Mouse (Mus musculus) embryonic facial prominence, embryonic 11.5 days (tissue): ENCODE data around the gene Zfp511. TPM values are rescaled to one million over a fixed set of nuclear protein-coding genes. Genes with fewer than 3 reads are reported as not detected.

ENCODE experiments used
- ATAC-seq: fragments of 200-750 bp; cut with Nextera tagmentation; replicated peaks from 2 replicates; pipeline ENCODE4 v1.8.0; 2017; ENCODE audit warnings: low read depth; ENCODE audit not compliant: insufficient number of reproducible peaks, low FRiP score, low TSS enrichment
- DNase-seq: peaks from one replicate; pipeline ENCODE4 v3.0.0-alpha.2; 2015; ENCODE audit warnings: low spot score
- H3K27ac ChIP-seq: fragments of 300-500 bp; sonication (generic); replicated peaks from 2 replicates; pipeline ENCODE4 v1.5.1; 2014; ENCODE audit warnings: mild to moderate bottlenecking, low read depth, low read length, control low read depth
- H3K27me3 ChIP-seq: fragments of 300-500 bp; sonication (generic); 2 replicates; pipeline ENCODE4 v1.6.1; 2014; ENCODE audit warnings: mild to moderate bottlenecking, low read length, moderate library complexity, mixed read lengths; ENCODE audit not compliant: control insufficient read depth, insufficient read depth
- H3K36me3 ChIP-seq: fragments of 300-500 bp; sonication (generic); replicated peaks from 2 replicates; pipeline ENCODE4 v1.6.1; 2014; ENCODE audit warnings: low read depth, mild to moderate bottlenecking, low read length, moderate library complexity, mixed read lengths; ENCODE audit not compliant: control insufficient read depth, insufficient read depth
- H3K4me1 ChIP-seq: fragments of 300-500 bp; sonication (generic); 2 replicates; pipeline ENCODE4 v1.6.1; 2014; ENCODE audit warnings: low read length, mixed read lengths; ENCODE audit not compliant: control insufficient read depth, insufficient read depth
- H3K4me2 ChIP-seq: fragments of 300-500 bp; sonication (generic); 2 replicates; pipeline ENCODE4 v1.6.1; 2014; ENCODE audit warnings: low read depth, mild to moderate bottlenecking, control low read depth, low read length, moderate library complexity
- H3K4me3 ChIP-seq: fragments of 300-500 bp; sonication (generic); 2 replicates; pipeline ENCODE4 v1.5.1; 2014; ENCODE audit warnings: low read depth, low read length, control low read depth
- H3K9ac ChIP-seq: fragments of 300-500 bp; sonication (generic); replicated peaks from 2 replicates; pipeline ENCODE4 v1.6.1; 2014; ENCODE audit warnings: mild to moderate bottlenecking, control low read depth, low read length
- H3K9me3 ChIP-seq: fragments of 300-500 bp; sonication (generic); replicated peaks from 2 replicates; pipeline ENCODE4 v1.6.1; 2016; ENCODE audit warnings: mild to moderate bottlenecking, low read length, inconsistent platforms, mixed read lengths; ENCODE audit not compliant: control insufficient read depth
- WGBS: fragments of 180-500 bp; shearing (Covaris S2); extraction: QIAGEN DNeasy Blood & Tissue Kit; methylation state at CpG from one replicate; pipeline ENCODE4 v1.1.7; 2014; 5-methylcytosine and 5-hydroxymethylcytosine counted together
- polyA plus RNA-seq: library from polyadenylated mRNA; unstranded; fragments of >200 nt; fragmentation: Nextera tagmentation; extraction: Ambion mirVana; gene quantifications from 2 replicates; pipeline ENCODE4 v1.2.1, GENCODE M21; 2014

Gene Zfp511
- polyA plus RNA-seq, 1 experiment from 2014 or later, result 37.5 TPM

- Histone ChIP-seq H3K4me2 (peak overlapping the region; percentile 57), H3K4me1 (peaks cover 7% of the 10 kb centered on the region; the same call in 1 of the 2 replicates), H3K27me3 (peaks cover 60% of the 10 kb centered on the region), H3K36me3 (no peaks in the 10 kb centered on the region), H3K9ac (no peak overlapping the region), H3K4me3 (peak overlapping the region; percentile 31), H3K9me3 (no peaks in the 10 kb centered on the region), H3K27ac (no peak overlapping the region)
- WGBS, result 1% methylated on average over 34 of the region's 34 CpGs
- DNase-seq (peak; percentile 55), ATAC-seq (peak; percentile 64)
These were observed 13.0 kb downstream of the Zfp511 start for GRCm38 (mm10) chr7:140049115-140049689.

- Histone ChIP-seq H3K27me3 (peaks cover 32% of the 10 kb centered on the region), H3K4me1 (peaks cover 2% of the 10 kb centered on the region; the same call in 1 of the 2 replicates), H3K27ac (no peak overlapping the region), H3K9me3 (no peaks in the 10 kb centered on the region), H3K9ac (no peak overlapping the region), H3K4me3 (no peak overlapping the region), H3K36me3 (no peaks in the 10 kb centered on the region), H3K4me2 (no peak overlapping the region)
- 77% methylated on average over 4 of the region's 4 CpGs for WGBS
- no peak for DNase-seq
- ATAC-seq, result no peak
These were observed 17.9 kb downstream of the Zfp511 start for GRCm38 (mm10) chr7:140054124-140054523.

GRCm38 (mm10) chr7:140057413-140058407, 21.5 kb downstream of the Zfp511 start:
- Histone ChIP-seq H3K27me3 (peaks cover 45% of the 10 kb centered on the region), H3K36me3 (no peaks in the 10 kb centered on the region), H3K4me1 (0 out of 2 replicates have a peak, but pooled peaks cover 4% of the 10 kb centered on the region), H3K4me2 (peak overlapping the region; percentile 82), H3K4me3 (peak overlapping the region; percentile 41), H3K9ac (peak overlapping the region; percentile 81), H3K27ac (0 out of 2 replicates have a peak overlapping the region, but pooled peaks have one; percentile 13), H3K9me3 (no peaks in the 10 kb centered on the region)
- peak; percentile 68 for ATAC-seq
- DNase-seq, result peak; percentile 81
- WGBS, result 3% methylated on average over 53 of the region's 53 CpGs

- Histone ChIP-seq H3K4me3 (peak overlapping the region; percentile 41), H3K36me3 (no peaks in the 10 kb centered on the region), H3K9ac (peak overlapping the region; percentile 81), H3K4me2 (peak overlapping the region; percentile 82), H3K27me3 (peaks cover 47% of the 10 kb centered on the region), H3K27ac (no peak overlapping the region), H3K9me3 (no peaks in the 10 kb centered on the region), H3K4me1 (0 out of 2 replicates have a peak, but pooled peaks cover 4% of the 10 kb centered on the region)
- ATAC-seq (no peak), DNase-seq (no peak)
- 11% methylated on average over 7 of the region's 7 CpGs for WGBS
These were observed 22.3 kb downstream of the Zfp511 start for GRCm38 (mm10) chr7:140058528-140058927.

- WGBS, result 15% methylated on average over 4 of the region's 4 CpGs
- no peak for DNase-seq
- H3K27ac ChIP-seq, result no peak overlapping the region
- H3K9me3 ChIP-seq, result no peaks in the 10 kb centered on the region
- H3K36me3 ChIP-seq, result no peaks in the 10 kb centered on the region
- H3K9ac ChIP-seq, result no peak overlapping the region
- H3K4me2 ChIP-seq, result no peak overlapping the region
- 0 out of 2 replicates have a peak, but pooled peaks cover 4% of the 10 kb centered on the region for H3K4me1 ChIP-seq
- peaks cover 47% of the 10 kb centered on the region for H3K27me3 ChIP-seq
- H3K4me3 ChIP-seq, result no peak overlapping the region
- no peak for ATAC-seq
These were observed 23.4 kb downstream of the Zfp511 start for GRCm38 (mm10) chr7:140059601-140060000.

GRCm38 (mm10) chr7:140060936-140061831, 25.0 kb downstream of the Zfp511 start:
- peaks cover 47% of the 10 kb centered on the region for H3K27me3 ChIP-seq

GRCm38 (mm10) chr7:140061832-140062130, 25.6 kb downstream of the Zfp511 start:
- no peak overlapping the region for H3K27ac ChIP-seq
- ATAC-seq (peak; percentile 11; the same call in 1 of the 2 replicates), DNase-seq (no peak)
- 0 out of 2 replicates have a peak, but pooled peaks cover 4% of the 10 kb centered on the region for H3K4me1 ChIP-seq
- 3% methylated on average over 6 of the region's 6 CpGs for WGBS
- no peaks in the 10 kb centered on the region for H3K9me3 ChIP-seq
- peaks cover 45% of the 10 kb centered on the region for H3K27me3 ChIP-seq
- H3K4me2 ChIP-seq, result peak overlapping the region; percentile 80
- H3K9ac ChIP-seq, result no peak overlapping the region; the same call in 1 of the 2 replicates
- H3K36me3 ChIP-seq, result no peaks in the 10 kb centered on the region
- no peak overlapping the region; the same call in 1 of the 2 replicates for H3K4me3 ChIP-seq

More at GRCm38 (mm10) chr7:140060936-140061831, 25.0 kb downstream of the Zfp511 start:
- Histone ChIP-seq H3K4me2 (peak overlapping the region; percentile 80), H3K9me3 (no peaks in the 10 kb centered on the region), H3K36me3 (no peaks in the 10 kb centered on the region), H3K4me1 (0 out of 2 replicates have a peak, but pooled peaks cover 4% of the 10 kb centered on the region), H3K27ac (no peak overlapping the region), H3K9ac (peak overlapping the region; percentile 56), H3K4me3 (peak overlapping the region; percentile 36)
- DNase-seq (peak; percentile 79), ATAC-seq (peak; percentile 21; the same call in 1 of the 2 replicates)
- under 1% methylated on average over 47 of the region's 47 CpGs for WGBS
